Mouse (Mus musculus) midbrain, embryonic 16.5 days (tissue): ENCODE data around the gene Efemp2. TPM values are rescaled to one million over a fixed set of nuclear protein-coding genes. Genes with fewer than 3 reads are reported as not detected.

Experiments used
- ATAC-seq: fragments of 200-750 bp; cut with Nextera tagmentation; 2 replicates; pipeline ENCODE4 v1.8.0; 2017; ENCODE audit warnings: moderate TSS enrichment
- H3K27ac ChIP-seq: fragments of 300-500 bp; sonication (generic); 2 replicates; pipeline ENCODE4 v1.5.1; 2014; ENCODE audit warnings: mild to moderate bottlenecking, low read length, mixed read lengths
- H3K27me3 ChIP-seq: fragments of 300-500 bp; sonication (generic); 2 replicates; pipeline ENCODE4 v1.6.1; 2014; ENCODE audit warnings: low read depth, low read length, mixed read lengths; ENCODE audit not compliant: control insufficient read depth, insufficient read depth
- H3K36me3 ChIP-seq: fragments of 300-500 bp; sonication (generic); 2 replicates; pipeline ENCODE4 v1.6.1; 2014; ENCODE audit warnings: mild to moderate bottlenecking, low read length, moderate library complexity, mixed read lengths; ENCODE audit not compliant: control insufficient read depth, insufficient read depth
- H3K4me1 ChIP-seq: fragments of 300-500 bp; sonication (generic); 2 replicates; pipeline ENCODE4 v1.6.1; 2014; ENCODE audit warnings: mild to moderate bottlenecking, low read length, mixed read lengths; ENCODE audit not compliant: control insufficient read depth, insufficient read depth
- H3K4me2 ChIP-seq: fragments of 300-500 bp; sonication (generic); 2 replicates; pipeline ENCODE4 v1.6.1; 2014; ENCODE audit warnings: mild to moderate bottlenecking, low read length, mixed read lengths
- H3K4me3 ChIP-seq: fragments of 300-500 bp; sonication (generic); 2 replicates; pipeline ENCODE4 v1.5.1; 2014; ENCODE audit warnings: low read depth, mild to moderate bottlenecking, low read length, moderate library complexity, mixed read lengths
- H3K9ac ChIP-seq: fragments of 300-500 bp; sonication (generic); 2 replicates; pipeline ENCODE4 v1.6.1; 2014; ENCODE audit warnings: low read depth, low read length, mixed read lengths
- H3K9me3 ChIP-seq: fragments of 300-500 bp; sonication (generic); replicated peaks from 2 replicates; pipeline ENCODE4 v1.6.1; 2014; ENCODE audit warnings: mild to moderate bottlenecking, low read length, mixed read lengths; ENCODE audit not compliant: control insufficient read depth, poor library complexity, severe bottlenecking
- WGBS: fragments of 180-500 bp; shearing (Covaris S2); extraction: QIAGEN DNeasy Blood & Tissue Kit; methylation state at CpG from one replicate; pipeline ENCODE4 v1.1.7; 2014; 5-methylcytosine and 5-hydroxymethylcytosine counted together
- polyA plus RNA-seq: library from polyadenylated mRNA; unstranded; fragments of >200 nt; fragmentation: Nextera tagmentation; extraction: Ambion mirVana; gene quantifications from 2 replicates; pipeline ENCODE4 v1.2.1, GENCODE M21; 2015

The Efemp2 gene
- polyA plus RNA-seq, 1 experiment from 2014 or later: 34.1 TPM

- no peak overlapping the region for H3K4me3 ChIP-seq
- ATAC-seq: no peak
- no peaks in the 10 kb centered on the region for H3K27me3 ChIP-seq
- H3K27ac ChIP-seq: no peak overlapping the region
- no peak overlapping the region for H3K9ac ChIP-seq
- peaks cover 44% of the 10 kb centered on the region for H3K4me1 ChIP-seq
- 67% methylated on average over 7 of the region's 7 CpGs for WGBS
- H3K9me3 ChIP-seq: no peaks in the 10 kb centered on the region
- H3K4me2 ChIP-seq: no peak overlapping the region
- H3K36me3 ChIP-seq: no peaks in the 10 kb centered on the region
Observed at GRCm38 (mm10) chr19:5459019-5459418, 14.7 kb upstream of the Efemp2 start.

GRCm38 (mm10) chr19:5459896-5460295 is 13.9 kb upstream of the Efemp2 start:
- H3K4me1 ChIP-seq: peaks cover 45% of the 10 kb centered on the region
- peaks cover 5% of the 10 kb centered on the region; the same call in 1 of the 2 replicates for H3K36me3 ChIP-seq
- no peaks in the 10 kb centered on the region for H3K27me3 ChIP-seq
- peak overlapping the region; percentile 84 for H3K4me3 ChIP-seq
- peak overlapping the region; percentile 98 for H3K4me2 ChIP-seq
- H3K9me3 ChIP-seq: no peaks in the 10 kb centered on the region
- no peak for ATAC-seq
- WGBS: 28% methylated on average over 3 of the region's 3 CpGs
- H3K27ac ChIP-seq: peak overlapping the region; percentile 86
- peak overlapping the region; percentile 87 for H3K9ac ChIP-seq

- H3K9me3 ChIP-seq: no peaks in the 10 kb centered on the region
- peak; percentile 30 for ATAC-seq
- H3K36me3 ChIP-seq: peaks cover 11% of the 10 kb centered on the region
- peak within 1 kb of the TSS; percentile 98 for H3K4me2 ChIP-seq
- H3K4me1 ChIP-seq: peaks cover 41% of the 10 kb centered on the region
- peak within 1 kb of the TSS; percentile 86 for H3K27ac ChIP-seq
- peak within 1 kb of the TSS; percentile 87 for H3K9ac ChIP-seq
- no peaks in the 10 kb centered on the region for H3K27me3 ChIP-seq
- WGBS: under 1% methylated on average over 32 of the region's 32 CpGs
- peak within 1 kb of the TSS; percentile 84 for H3K4me3 ChIP-seq
Observed at GRCm38 (mm10) chr19:5460465-5460911, 13.3 kb upstream of the Efemp2 start, which contains the start of gene Fibp. TSS of gene Fibp (plus strand) at chr19:5460615.

- peak overlapping the region; percentile 87 for H3K9ac ChIP-seq
- peak overlapping the region; percentile 98 for H3K4me2 ChIP-seq
- no peak overlapping the region for H3K27ac ChIP-seq
- H3K9me3 ChIP-seq: no peaks in the 10 kb centered on the region
- WGBS: 88% methylated on average over 6 of the region's 6 CpGs
- H3K4me1 ChIP-seq: peaks cover 32% of the 10 kb centered on the region
- H3K36me3 ChIP-seq: peaks cover 16% of the 10 kb centered on the region
- no peak for ATAC-seq
- H3K4me3 ChIP-seq: peak overlapping the region; percentile 84
- H3K27me3 ChIP-seq: no peaks in the 10 kb centered on the region
Observed at GRCm38 (mm10) chr19:5461411-5461810, 12.3 kb upstream of the Efemp2 start.

- no peak for ATAC-seq
- no peak overlapping the region for H3K27ac ChIP-seq
- H3K9me3 ChIP-seq: no peaks in the 10 kb centered on the region
- peaks cover 16% of the 10 kb centered on the region for H3K36me3 ChIP-seq
- H3K4me1 ChIP-seq: peaks cover 25% of the 10 kb centered on the region
- H3K27me3 ChIP-seq: no peaks in the 10 kb centered on the region
- H3K9ac ChIP-seq: no peak overlapping the region
- H3K4me3 ChIP-seq: no peak overlapping the region
- no peak overlapping the region for H3K4me2 ChIP-seq
- WGBS: 89% methylated on average over 9 of the region's 9 CpGs
Observed at GRCm38 (mm10) chr19:5463212-5463611, 10.5 kb upstream of the Efemp2 start.

GRCm38 (mm10) chr19:5463791-5464562 is 9.8 kb upstream of the Efemp2 start:
- H3K36me3 ChIP-seq: peaks cover 16% of the 10 kb centered on the region
- peaks cover 25% of the 10 kb centered on the region for H3K4me1 ChIP-seq
- peak overlapping the region; percentile 49 for H3K4me2 ChIP-seq
- no peaks in the 10 kb centered on the region for H3K9me3 ChIP-seq
- H3K4me3 ChIP-seq: peak overlapping the region; percentile 26
- peak; percentile 43 for ATAC-seq
- 34% methylated on average over 15 of the region's 15 CpGs for WGBS
- peak overlapping the region; percentile 52 for H3K9ac ChIP-seq
- peak overlapping the region; percentile 39 for H3K27ac ChIP-seq
- no peaks in the 10 kb centered on the region for H3K27me3 ChIP-seq

GRCm38 (mm10) chr19:5465037-5465436 is 8.7 kb upstream of the Efemp2 start:
- Histone ChIP-seq H3K4me1 (peaks cover 21% of the 10 kb centered on the region), H3K27ac (no peak overlapping the region), H3K4me3 (no peak overlapping the region), H3K36me3 (peaks cover 16% of the 10 kb centered on the region), H3K9ac (no peak overlapping the region), H3K27me3 (no peaks in the 10 kb centered on the region), H3K9me3 (no peaks in the 10 kb centered on the region), H3K4me2 (no peak overlapping the region)
- WGBS: 95% methylated on average over 8 of the region's 8 CpGs
- ATAC-seq: no peak

- Histone ChIP-seq H3K4me3 (no peak overlapping the region), H3K36me3 (peaks cover 16% of the 10 kb centered on the region), H3K9ac (no peak overlapping the region), H3K9me3 (no peaks in the 10 kb centered on the region), H3K4me2 (no peak overlapping the region), H3K4me1 (peaks cover 12% of the 10 kb centered on the region), H3K27me3 (no peaks in the 10 kb centered on the region), H3K27ac (no peak overlapping the region)
- WGBS: 92% methylated on average over 6 of the region's 6 CpGs
- ATAC-seq: no peak
Observed at GRCm38 (mm10) chr19:5466916-5467500, 6.7 kb upstream of the Efemp2 start.

- peaks cover 16% of the 10 kb centered on the region for H3K36me3 ChIP-seq
- WGBS: 60% methylated on average over 5 of the region's 5 CpGs
- no peak for ATAC-seq
Observed at GRCm38 (mm10) chr19:5468374-5468773, 5.4 kb upstream of the Efemp2 start, which contains the start of gene Ctsw. TSS of gene Ctsw (minus strand) at chr19:5468507.

More at GRCm38 (mm10) chr19:5468374-5468773, 5.4 kb upstream of the Efemp2 start, which contains the start of gene Ctsw:
- no peak within 1 kb of the TSS for H3K4me2 ChIP-seq
- peaks cover 12% of the 10 kb centered on the region for H3K4me1 ChIP-seq
- no peaks in the 10 kb centered on the region for H3K27me3 ChIP-seq
- no peak within 1 kb of the TSS for H3K4me3 ChIP-seq
- no peak within 1 kb of the TSS for H3K9ac ChIP-seq
- no peak within 1 kb of the TSS for H3K27ac ChIP-seq
- H3K9me3 ChIP-seq: no peaks in the 10 kb centered on the region
